Mouse (Mus musculus): Measurements from ENCODE around the gene Cyp2j9.
"Not testable (repeated sequence)": the region's sequence is repeated elsewhere in the genome, so short reads cannot be mapped to it uniquely, and the experiment has no call there.

Cyp2j9 gene

DNA sequence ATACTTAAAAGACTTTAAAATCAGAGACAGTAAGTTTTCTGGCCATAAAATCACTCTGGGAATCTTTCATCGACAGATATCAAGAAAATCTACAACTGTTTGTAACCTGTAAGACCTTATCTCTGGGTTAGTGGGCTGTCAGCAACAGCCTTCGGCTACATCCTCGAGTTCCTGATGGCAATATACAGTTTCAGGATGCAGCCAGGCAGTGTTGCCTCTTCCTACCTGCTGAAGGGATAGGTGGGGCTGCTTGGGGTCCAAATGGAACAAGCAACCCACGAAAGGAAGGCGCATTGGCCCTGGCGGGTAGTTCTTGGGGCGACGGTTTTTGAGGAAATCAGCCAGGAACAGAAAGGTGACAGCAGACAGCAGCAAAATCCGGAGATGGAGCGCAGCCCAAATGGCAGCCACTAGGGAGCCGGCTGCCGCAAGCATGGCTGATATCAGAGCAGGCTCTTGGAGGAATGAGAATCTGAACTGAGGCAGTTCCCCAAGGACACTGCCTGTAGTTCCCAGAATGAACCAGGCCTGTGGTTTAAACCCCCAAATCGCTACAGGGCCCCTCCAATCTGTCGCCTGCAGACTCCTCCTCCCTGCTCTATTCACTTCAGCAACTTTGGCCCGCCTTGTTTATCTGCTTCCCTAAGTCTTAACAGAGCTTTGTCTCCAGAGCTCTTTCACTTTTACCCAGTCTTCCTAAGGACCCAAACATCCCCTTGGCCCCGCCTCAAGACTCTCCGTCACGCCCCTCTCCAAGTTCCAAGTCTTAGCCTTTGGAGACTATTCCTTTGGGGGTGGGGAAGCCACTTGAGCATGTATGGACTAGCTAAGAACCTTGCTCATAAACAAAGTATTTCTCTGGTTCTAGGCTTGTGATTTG lies at the start of gene Cyp2j9:
Cyp2j9 (minus strand) TSS at position 668 of the 880 bp plus-strand sequence.
- DNase-seq, result peak; percentile 36

DNA sequence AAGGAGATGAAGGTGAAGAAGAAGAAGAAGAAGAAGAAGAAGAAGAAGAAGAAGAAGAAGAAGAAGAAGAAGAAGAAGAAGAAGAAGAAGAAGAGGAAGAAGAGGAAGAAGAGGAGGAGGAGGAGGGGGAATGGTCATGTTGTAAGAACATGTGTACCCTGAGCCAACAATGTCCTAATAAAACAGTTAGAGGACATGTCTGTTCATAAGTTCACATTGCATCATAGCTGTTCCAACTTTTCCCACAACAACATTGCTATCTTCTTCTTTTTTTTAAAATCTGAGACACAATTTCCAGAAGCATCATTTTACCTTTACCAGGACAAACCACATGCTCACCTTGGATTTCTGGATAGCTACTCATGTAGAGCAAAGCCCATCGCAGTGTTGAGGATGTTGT lies 44.1 kb upstream of the Cyp2j9 start:
- DNase-seq, result no peak

DNA sequence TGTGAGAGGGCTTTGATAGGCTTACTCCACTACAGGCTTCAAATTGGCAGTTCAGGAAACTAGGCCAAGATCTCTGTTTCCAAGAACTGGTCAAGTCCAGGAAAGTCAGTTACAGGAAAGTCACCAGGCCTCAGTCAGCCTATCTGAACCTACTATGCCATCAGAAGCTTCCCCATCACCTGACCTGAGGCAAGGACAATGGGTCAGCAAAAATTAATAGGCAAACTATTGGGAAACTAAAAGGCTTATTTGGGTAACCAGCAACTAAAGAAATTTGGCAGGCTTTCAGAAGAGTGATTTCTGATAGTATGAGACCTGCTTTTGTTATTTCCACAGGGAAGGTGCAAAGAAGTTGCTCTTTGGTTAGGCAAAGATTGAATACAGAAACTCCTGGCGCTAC lies 31.1 kb upstream of the Cyp2j9 start:
- no peak for DNase-seq

DNA sequence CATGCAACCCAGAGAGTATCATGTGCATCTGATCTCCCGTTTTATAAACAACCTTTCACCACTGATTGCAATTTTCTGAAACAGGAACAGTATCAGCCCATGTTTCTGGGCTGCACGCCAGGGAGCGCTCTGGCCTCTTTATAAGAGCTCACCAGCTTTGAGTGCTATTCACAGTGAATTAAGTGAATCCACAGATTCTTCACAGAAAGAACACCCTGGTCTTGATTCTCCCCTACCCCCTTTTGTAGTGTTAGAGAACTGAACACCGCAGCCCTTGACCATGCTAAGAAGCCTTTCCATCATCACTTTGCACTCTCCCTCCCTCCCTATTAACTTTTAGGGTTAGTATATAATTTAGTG lies 393 bp upstream of the Cyp2j9 start:
- peak; percentile 70 for DNase-seq

DNA sequence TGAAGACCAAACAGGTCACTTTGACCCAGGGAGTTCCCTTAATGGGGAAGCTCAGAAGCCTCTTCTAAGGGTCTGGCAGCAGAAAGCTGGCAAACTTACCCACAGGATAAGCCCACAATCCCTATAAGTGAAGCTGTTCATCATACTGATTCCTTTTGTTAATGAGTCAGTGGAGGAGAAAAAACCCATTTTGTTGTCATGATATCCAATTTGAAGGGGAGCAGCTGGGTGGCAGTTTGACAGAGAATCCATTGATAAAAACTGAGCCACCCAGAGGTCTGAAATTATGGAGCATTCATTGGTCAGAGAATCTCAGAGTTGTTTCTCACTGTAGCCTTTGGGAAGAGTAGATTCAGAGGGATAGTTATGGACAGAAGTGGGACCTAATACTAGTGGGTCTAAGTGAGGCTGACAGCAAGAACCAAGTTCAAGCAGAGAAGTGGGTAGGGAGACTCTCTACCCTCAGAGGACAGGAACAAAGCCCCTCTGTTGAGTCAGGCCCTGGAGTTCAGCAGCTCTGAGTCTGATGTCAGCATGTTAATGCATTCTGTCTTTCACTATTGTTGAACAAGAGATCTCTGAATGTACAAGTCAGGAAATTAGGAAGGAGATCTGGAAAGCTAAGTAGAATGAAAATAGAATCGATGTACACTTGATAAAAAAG lies 9.8 kb downstream of the Cyp2j9 start:
- DNase-seq, result no peak

DNA sequence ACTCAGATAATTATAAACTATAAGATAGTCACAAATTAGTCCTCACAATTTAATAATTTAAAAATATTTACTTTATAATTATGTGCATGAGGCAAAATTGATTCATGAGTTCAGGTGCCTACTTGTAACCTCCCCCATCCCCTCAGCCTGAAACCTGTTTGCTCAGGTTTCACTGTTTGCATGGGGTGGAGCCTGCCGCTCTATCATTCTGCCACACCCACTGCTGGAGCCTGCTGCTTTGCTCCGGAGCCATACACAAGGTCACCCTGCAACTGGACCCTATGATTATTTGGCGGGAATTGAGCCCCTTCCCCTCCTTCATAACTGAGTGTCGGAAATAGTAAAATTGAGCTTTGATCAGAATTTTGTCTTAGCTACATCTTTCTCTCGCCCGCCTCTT lies 11.0 kb downstream of the Cyp2j9 start:
- not testable (repeated sequence) for DNase-seq

DNA sequence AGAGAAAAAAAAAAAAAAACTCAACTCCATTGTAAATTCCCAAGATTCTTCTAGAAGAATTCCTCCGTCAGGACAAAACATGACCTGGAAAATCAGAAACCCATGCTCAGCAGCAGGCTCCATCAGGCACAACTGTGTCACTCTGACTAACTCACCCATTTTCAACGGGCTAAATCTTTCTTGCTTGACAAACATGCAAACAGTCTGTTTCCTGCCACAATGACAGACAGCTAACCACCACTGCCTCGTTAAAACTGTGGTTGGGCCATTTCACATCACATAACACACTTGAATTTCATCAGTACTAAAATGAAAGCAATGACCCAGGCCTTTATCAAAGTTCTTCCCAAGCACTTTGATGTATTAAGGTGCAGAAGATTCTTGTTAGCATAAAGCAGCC lies 21.9 kb downstream of the Cyp2j9 start:
- DNase-seq, result no peak

DNA sequence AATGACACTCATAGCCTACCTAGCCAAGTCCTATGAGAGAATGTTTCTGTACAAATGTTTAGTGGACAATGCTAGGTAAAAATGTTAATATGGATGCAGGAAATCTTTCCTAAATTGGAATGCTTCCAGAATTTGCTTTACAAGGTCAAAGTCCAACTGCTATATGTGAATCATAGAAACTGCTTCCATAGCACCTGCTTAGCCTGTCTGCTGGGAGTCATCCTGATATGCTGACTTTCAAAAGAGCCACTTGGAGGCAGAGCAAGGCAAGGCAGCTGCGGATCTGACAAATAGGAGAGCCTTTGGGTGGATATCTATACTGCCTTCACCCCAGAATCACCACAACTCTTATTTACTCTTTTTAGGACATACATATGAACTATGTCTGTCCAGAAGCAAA lies 23.4 kb downstream of the Cyp2j9 start:
- DNase-seq, result no peak

DNA sequence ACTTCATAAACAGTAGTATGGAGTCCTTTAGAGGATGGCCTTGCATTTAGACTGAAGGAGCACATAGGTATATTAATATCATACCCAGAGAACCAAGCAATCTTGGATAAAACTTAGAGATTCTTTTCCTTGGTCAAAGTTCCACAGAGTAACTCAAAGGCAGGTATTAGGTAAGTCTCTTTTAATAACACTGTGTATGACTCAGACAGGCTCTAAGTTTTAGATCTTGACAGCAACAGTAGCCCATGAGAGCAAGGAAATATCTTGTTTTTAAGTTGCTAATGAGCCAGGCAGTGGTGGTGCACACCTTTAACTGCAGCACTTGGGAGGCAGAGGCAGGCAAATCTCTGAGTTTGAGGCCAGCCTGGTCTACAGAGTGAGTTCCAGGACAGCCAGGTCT lies 25.6 kb downstream of the Cyp2j9 start:
- DNase-seq, result no peak

DNA sequence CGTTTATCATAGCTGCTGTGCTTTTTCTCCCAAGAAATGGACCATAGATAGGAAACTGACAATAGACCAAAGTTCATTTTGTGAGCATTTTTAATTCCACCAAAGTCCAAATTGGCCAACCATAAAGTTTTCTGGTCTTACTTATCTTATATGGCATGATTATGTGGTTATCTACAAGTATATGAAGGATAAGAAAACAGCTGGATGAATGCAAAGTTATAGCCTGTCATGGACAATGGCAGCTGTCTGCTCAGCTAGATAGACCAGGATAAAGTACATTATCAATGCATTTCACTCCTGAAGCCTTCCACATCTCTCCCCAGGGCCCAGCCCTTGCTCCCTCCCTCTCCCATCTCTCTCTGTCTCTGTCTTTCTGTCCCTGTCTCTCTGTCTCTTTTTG lies 30.9 kb downstream of the Cyp2j9 start:
- no peak for DNase-seq

DNA sequence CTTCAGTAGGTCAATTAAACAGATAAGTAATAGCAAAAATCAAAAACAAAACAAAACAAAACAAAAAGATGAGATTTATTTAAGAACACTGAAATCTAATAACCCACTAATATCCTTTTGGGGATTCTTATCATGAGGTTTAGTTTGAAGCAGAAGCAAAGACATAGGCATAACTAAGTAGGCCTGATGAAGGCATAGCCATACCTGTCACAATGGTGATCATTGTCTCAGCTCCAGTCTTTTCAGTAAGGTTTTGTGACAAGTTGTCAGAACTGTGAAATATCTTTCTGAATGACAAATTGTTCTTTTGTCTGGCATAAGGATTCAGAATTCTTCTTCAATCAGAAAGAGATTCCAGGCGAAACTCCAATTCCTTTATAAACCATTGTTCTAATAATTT lies 31.6 kb downstream of the Cyp2j9 start:
- no peak for DNase-seq

DNA sequence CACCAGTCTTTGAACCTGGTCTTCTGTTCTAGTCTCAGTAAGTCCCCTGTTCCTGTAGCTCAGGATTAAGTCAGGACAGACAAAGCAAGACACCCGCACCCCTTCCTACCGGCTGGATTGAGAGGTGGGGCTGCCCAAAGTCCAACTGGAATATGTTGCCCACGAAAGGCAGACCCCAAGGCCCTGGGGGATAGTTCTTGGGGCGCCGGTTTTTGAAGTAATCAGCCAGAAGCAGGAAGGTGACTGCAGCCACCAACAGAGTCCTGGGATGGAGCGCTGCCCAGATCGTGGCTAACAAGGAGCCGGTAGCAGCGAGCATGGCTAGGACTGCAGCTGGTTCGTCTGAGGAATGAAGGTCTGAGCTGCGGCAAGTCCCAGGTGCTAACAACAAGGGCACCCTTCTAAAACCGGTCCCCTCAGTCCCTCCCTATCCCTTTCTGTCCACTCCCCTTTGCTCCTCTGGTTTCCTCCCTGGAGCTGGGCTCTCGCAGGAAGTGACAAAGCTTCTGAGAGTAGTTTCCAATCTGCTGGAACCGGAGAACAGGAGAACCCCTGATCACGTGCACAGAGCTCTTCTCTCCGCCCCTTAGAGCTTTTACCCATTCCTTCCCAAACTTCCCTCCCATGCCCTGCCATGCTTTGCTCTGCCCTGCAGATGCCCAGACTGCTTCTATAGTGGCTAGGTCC lies 38.1 kb downstream of the Cyp2j9 start, which contains the start of gene Cyp2j6:
Cyp2j6 (minus strand) TSS at position 529 of the 687 bp plus-strand sequence.
- DNase-seq, result peak; percentile 36

DNA sequence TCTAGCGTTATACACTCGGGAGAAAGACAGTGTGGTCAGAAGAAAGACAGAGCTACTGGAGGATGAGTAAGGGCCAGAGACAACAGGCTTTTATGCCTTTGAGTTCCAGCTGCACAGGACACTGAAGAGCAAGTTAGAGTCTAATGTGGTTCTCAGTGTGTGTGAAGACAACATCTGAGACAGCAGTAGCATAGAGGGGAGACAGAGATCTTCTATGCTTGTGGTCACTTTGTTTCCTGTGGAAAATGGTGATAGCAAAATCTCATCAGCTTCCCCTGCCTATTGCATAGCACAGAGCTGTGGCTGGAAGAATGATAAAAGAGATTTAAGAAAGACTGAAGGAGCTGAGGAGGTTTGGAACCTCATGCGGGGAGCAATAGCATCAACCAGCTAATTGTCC lies 39.8 kb downstream of the Cyp2j9 start:
- no peak for DNase-seq

DNA sequence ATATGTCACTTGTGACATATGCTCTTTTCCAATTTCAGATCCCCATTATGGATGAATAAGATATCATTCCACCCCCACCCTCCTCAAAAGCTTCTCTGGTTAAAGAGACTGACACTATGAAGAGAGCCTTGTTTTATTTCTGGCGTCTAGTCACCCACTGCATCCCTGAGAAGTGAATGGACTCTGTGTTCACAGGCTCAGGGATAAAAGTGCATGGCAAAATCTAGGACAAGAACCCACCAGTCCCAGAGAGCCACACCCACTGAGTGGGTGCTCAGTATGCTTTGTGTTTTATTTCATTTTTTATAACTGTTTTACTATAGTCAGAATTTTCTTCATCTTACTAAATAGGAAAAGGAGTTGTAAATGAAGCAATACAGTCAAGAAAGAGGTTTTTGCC lies 45.4 kb downstream of the Cyp2j9 start:
- no peak for DNase-seq

DNA sequence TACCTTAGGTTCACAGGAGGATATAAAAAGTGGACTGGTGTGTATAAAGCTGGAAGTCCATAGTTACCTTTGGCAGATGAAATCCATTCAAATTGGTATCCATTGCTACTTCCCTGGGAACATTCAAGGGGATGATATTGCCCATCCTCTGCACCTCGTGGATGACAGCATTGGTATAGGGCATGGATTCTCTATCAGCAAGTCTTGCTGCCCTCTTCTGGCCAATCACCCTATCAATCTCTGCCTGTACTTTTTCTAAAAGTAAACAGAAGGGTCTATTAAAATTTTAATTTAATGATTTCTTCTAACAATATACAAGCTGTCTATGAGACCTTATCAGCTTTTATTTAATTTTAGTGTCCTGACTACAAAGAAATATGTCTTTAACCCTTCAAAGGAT lies 65.6 kb downstream of the Cyp2j9 start:
- DNase-seq, result no peak

DNA sequence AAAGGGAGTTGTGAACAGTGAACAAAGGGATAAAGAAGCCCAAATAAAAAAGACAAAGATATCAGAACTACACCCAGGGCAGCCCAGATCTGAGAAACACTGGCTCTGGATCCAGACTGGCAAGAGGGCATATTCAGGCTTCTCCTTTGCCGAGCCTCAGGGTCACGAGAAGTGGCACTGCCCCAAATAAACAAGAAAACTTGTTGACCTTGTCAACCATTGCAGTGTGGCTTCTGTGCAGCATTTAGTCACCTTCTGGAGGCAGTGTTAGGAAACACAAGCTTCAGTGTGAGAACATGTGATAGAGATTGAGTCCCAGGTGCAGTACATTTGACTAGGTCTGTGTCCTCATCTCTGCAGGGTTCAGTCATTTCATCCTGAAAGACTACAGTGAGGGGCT lies 69.1 kb downstream of the Cyp2j9 start:
- DNase-seq, result no peak

Measured in right cerebral cortex, postnatal 4 days (tissue).